Mouse (Mus musculus): ENCODE data around the gene 4930470P17Rik. TPM values are rescaled to one million over a fixed set of nuclear protein-coding genes. Genes with fewer than 3 reads are reported as not detected.

4930470P17Rik gene
- total RNA-seq, 2 experiments from 2014 or later, result not detected

DNA sequence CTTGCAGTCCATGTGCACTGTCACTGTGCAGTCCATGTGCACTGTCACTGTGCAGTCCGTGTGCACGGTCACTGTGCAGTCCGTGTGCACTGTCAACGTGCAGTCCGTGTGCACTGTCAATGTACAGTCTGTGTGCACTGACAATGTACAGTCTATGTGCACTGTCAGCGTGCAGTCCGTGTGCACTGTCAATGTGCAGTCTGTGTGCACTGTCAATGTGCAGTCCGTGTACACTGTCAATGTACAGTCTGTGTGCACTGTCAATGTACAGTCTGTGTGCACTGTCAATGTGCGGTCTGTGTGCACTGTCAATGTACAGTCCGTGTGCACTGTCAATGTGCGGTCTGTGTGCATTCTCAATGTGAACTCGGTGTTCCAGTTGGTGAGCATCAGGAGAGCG, 17.1 kb downstream of the 4930470P17Rik start:
- ATAC-seq (replicated peaks; ENCODE audit: poor library complexity), result no peak

DNA sequence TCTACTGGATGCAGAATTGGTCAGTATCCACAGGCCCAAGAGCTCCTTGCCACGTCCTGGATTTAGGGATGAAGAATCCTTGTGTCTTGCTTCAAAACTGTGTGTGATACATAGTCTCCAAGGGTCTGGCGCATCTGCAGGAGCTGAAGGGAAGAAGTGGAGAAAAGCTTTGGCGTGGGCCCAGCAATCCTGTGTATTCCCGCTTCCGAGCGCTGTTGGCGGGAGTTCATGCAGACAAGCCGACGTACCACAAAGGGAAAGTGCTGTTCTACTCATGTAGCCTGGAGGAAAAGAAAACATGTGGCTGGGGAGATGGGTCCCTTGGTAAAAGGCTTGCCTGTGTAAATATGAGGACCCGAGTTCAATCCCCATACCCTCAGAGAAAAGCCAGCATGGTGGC, 22.3 kb downstream of the 4930470P17Rik start:
- no peak for ATAC-seq (replicated peaks; ENCODE audit: poor library complexity)

DNA sequence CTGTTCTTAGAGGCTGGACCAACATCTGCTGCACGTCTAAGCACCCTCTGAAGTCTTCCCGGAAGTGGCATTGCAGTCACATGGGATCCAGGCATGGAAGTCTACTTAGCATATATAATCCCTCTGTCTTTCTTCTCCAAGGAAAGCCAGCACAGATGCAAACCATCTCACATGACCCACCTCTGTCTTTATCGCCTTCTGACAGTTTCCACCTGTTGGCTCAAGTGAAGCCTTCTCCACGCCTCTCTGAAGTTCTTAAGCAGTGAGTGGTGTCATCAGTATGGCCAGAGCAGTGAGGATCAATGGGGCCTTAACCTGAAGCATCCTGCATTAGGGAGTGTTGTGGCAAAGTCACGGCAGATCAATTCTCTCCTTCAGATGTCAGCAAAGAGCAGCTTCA, 23.2 kb downstream of the 4930470P17Rik start:
- ATAC-seq (replicated peaks; ENCODE audit: poor library complexity), result no peak

DNA sequence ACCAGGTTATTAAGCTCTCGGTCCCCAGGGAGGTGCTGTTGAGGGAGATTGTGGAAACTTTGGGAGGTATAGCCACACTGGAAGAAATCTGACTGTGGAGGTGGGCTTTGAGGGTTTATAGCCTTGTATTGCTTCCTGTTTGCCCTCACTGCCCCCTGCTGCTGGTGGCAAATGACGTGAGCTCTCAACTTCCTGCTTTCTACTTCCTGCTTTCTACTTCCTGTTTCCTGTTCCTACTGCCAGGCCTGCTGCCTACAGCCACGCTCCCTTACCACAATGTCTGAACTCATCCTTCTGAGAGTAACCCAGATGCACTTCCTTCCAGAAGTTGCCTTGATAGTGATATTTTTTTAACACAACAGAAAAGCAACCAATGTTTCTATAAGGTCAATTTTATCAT, 24.3 kb downstream of the 4930470P17Rik start:
- peak; percentile 90 for ATAC-seq (replicated peaks; ENCODE audit: poor library complexity)

DNA sequence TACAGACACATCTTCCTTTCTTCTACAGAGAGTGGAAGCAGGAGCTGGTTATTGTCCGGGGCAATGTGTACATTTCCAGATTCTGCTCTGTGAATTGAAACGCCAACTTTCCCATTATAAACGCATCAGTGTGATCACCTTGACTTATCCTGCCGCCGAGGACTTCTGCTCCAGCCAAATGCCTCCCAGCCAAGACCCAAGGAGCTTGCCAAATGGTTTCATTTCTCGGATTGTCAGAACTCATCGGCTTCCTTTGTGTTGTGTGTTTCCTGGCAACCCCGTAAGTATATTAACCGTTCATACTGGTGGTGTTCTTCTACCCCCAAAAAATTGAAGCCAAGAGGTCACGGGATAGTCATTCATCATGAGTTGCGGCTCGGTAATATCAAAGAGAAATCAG, 25.7 kb downstream of the 4930470P17Rik start:
- no peak for ATAC-seq (replicated peaks; ENCODE audit: poor library complexity)

DNA sequence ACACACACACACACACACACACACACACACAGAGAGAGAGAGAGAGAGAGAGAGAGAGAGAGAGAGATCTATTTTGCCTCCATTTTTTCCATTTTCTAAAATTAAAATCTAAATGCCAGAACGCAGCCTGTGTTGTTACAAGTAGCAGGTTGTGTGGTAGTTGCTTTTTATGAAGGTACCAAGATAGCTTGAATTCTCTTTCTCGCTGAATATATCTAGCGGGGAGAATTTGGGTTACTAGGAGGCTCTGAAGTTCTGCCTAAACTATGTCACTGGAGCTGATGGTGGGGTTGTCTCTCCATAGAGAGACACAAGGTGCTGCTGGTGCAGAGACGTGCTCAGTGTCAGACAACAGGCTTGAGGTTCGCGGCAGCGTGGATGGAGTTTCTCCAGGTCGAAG, 36.8 kb downstream of the 4930470P17Rik start:
- no peak for ATAC-seq (replicated peaks; ENCODE audit: poor library complexity)

DNA sequence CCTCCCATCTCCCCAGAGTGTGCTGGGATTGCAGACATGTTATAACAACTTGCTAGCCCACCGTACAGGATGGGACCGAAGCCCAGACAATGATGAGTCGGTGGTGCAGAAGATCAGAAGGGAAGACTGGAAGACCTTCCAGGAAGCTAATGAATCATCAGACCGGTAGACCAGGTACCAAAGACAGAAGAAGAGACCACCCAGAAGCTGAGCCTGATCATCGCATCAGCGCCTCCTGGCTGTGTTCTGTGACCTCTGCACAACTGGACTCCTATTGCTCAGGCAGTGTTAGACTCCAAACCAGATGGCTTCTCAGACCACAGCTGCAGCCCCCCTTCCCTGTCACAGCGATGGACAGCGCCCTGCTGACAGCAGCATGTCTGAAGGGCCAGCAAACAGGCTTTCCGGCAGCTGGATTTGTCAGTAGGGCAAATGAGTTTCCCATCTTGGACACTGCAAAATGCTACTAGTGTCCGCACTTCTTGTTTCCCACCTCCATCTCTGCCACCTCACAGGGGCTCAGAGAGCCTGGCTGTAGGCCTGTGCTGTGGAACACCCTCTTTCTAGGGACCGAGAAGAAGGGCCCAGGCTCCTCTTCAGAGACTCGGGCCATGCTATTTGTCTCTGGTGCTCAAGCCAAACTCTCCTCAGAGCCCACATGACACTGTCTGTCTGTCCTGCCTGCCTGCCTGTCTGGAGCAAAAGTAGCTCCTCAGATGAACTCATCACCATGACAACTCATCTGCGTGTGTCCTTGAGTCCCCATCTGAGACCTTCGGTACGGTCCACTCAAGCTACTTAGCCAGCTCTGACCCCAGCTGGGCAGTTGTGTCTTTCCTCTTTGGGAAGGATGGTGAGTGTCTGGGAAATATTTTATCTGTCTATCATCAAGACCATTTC, 37.6 kb downstream of the 4930470P17Rik start:
- no peak for ATAC-seq (replicated peaks; ENCODE audit: poor library complexity)

DNA sequence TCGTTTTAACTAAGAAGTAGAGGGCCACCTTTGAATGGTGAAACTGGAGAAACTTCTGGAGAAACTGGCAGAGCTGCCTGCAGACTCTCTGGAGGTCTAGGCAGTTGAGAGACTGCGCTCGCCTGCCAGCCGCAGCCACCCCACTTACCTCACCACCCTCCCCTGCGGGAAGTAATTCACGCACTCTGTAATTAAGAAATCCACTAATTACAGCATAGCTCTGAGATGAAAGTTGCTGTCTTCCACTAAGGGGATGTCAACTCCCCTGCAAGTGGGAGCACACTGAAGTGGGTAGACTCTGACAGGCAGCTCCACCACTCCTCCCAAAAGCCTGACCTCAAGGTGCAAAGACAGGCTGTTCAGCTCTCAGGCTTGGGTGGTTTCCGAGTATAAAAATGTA, 49.7 kb downstream of the 4930470P17Rik start:
- ATAC-seq (replicated peaks; ENCODE audit: poor library complexity), result no peak

DNA sequence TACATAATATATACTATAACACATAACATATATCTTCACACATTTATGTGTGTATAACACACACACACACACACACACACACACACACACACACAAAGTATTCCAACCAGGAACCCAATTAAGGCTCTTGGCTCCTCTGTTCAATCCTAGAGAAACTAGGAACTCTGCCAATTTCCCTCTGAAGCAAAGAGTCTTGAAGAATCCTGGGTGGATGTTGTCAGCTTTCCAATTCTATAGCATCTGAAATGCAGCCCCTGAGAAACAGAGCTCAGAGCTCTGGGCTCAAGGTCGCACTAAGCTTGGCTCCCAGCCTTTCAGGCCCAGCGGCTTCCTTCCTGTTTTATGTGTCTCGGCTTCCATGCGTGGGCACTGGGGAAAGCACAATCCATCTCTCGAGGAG, 51.6 kb downstream of the 4930470P17Rik start:
- ATAC-seq (replicated peaks; ENCODE audit: poor library complexity), result no peak

DNA sequence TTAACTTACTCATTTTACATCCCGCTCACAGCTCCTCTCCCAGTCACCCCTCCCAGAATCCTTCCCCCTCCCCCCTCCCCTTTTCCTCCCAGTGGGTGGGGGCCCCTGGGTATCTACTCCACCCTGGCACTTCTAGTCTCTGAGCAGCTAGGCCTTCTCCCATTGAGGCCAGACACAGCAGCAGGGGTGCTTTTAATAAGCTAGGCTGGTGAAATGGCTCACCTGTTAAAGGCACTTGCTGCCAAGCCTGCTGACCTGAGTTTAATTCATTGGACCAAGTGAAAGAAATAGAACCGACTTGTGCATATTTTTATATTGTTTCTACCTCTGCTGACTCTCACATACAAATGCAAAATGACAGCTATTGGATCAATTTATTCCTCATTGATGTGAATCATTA, 52.7 kb downstream of the 4930470P17Rik start:
- no peak for ATAC-seq (replicated peaks; ENCODE audit: poor library complexity)

DNA sequence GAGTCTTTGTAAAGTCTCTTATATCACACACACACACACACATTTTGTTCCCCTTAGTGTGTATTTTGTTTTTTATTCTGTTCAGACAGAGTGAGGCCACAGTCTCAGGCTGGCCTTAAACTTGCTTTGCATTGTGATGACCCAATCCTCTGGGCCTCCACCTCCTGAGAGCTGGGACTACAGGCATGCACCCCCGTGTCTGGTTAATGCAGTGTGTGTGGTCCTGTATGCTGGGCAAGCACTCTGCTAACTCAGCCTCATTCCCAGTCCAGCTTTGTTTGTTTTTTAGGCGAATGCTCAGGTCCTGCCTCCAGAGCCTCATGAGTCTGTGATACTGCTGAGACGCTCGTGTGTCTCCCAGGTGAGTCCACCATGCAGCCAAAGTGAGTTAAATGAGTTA, 53.8 kb downstream of the 4930470P17Rik start:
- ATAC-seq (replicated peaks; ENCODE audit: poor library complexity), result no peak

DNA sequence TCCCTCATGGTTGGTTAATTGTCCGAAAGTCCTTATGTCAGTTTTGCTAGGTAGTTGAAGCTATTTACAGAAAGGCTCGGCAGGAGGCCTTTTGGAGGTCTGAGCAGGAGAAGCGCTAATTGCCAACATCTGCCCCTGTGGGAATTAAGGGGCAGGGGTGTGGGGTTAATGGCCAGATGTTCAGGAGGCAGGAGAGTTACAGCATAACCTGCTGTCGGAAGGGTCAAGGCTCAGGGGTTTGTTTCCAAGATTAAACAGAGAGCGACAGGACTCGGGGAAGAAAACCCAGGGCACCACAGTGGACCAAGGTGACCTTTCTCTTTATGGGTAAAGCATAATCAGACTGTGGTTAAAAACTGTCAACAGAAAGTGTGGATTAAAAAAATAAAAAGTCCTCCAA, 54.3 kb downstream of the 4930470P17Rik start:
- ATAC-seq (replicated peaks; ENCODE audit: poor library complexity), result no peak

DNA sequence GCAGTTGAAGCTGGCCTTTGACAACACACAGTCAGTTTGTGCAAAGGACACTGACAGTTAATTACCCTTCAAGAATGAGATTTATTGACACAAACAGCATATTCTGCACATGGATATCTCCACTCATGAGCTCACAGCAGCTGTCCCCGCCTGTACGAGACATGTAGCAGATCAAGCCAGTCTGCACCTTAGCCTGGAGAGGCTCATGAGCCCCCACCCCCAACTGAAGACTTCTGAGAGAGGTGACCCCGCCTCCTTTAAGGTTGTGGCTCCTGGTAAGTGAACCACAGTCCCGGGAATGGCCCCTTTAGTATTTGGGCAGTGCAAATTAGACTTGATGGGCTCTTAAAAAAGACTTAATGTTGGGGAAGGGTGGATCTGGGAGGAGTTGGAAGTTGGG, 56.1 kb downstream of the 4930470P17Rik start:
- no peak for ATAC-seq (replicated peaks; ENCODE audit: poor library complexity)

DNA sequence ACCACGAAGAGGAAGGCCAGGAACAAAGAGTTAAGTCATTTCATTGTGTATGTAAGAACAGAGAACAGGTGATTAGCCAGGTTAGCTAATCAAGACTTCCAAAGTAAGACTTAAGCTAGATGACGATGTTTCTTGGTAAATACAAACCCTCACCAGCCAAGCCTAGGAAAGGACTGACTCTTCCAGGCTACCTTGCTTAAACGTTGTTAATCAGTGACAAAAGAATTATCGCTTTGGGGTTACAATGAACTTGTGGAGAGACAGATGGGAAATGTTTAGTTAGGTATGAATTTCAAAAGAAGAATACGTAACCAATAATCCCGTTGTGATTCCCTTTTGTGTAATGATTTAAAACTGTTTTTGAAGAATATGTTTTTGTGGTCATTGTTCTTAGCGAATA, 56.9 kb downstream of the 4930470P17Rik start:
- ATAC-seq (replicated peaks; ENCODE audit: poor library complexity), result no peak

DNA sequence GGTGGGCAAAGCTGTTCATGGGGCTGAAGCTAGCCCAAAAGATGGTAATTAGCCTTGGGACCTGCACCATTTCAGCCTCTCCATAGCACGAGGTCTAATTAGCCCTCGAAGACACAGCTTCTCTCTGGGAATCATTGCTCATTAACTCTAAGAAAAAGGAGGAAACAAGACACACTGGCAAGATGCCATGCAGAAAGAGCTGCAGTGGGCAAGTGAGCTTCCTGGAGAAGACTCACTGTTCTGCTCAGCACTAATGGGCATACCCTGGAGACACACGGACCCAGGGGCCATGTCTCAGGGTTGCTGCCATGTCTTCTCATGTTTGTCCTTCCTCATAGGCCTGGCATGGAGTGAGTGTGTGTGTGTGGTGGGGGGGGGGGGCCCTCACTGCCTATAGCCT, 57.7 kb downstream of the 4930470P17Rik start:
- ATAC-seq (replicated peaks; ENCODE audit: poor library complexity), result no peak

DNA sequence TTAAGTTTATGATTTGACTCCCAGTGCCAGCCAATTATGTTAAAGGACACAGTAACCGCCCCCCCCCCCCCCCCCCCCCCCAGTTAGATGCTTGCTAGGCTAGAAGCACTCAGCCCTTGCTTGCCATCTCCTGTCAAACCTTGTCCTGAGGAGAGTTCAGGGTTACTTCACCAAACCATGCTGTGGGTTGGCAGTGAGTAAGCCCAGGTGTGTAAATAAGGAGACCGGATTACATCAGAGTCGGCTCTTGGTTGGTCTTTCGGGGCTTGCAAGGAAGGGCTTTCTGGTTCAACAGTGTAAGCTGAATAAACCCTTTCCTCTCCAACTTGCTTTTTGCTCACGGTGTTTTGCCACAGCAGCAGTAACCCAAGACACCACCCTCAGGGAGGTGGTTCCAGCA, 58.2 kb downstream of the 4930470P17Rik start:
- no peak for ATAC-seq (replicated peaks; ENCODE audit: poor library complexity)

DNA sequence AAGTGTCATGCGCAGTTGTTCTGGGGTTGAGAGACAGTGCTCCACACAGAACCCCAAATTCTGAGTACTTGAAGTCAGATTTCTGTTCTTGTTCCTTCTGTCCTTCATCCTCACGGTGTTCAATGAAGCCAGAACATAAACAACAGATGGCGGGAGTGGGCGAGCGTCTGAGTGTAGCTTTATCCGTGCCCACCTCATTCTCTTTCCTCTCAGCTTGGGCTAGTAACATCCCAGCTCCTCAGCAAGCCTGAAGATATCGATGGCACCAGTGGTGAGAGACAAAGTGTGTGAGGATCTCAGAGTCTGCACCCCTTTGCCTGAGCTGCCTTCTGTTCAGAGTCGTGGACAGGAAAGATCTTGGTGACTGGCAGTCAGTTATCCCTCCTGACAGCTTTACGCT, 62.6 kb downstream of the 4930470P17Rik start:
- no peak for ATAC-seq (replicated peaks; ENCODE audit: poor library complexity)

DNA sequence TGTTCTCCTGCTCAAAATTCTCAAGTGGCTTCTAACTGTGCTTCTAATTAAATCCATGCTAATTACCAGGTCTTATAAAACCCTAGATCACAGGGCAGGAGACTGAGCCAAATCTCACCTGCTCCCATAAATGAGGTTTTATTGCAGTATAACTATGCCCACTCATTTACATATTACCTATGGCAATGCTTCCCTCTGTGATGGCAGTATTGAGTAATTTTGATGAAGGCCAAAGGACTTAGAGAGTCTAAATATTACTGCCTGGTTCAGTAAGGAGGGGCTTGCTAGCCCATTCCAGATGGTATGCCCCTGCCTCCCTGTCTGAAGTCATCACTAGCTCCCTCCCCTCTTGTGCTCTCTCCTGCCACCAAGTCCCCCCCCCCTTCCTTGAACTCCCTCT, 66.0 kb downstream of the 4930470P17Rik start:
- ATAC-seq (replicated peaks; ENCODE audit: poor library complexity), result no peak

DNA sequence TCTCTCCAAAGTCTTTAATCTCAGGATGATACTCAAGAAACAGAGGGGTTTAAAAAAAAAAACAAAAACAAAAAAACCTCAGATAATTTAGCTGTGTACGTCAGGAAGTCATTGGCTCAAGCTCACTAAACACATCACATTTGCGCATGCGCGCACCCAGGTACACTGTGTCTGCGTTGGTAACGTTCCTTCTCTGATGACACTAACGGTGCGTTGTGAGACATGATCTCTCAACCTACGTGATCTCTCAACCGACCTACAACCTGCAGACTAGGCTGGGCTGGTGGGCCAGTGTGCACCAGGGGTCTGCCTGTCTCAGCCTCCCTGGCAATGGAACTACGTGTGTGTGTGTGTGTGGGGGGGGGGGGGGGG, 67.0 kb downstream of the 4930470P17Rik start:
- ATAC-seq (replicated peaks; ENCODE audit: poor library complexity), result no peak

DNA sequence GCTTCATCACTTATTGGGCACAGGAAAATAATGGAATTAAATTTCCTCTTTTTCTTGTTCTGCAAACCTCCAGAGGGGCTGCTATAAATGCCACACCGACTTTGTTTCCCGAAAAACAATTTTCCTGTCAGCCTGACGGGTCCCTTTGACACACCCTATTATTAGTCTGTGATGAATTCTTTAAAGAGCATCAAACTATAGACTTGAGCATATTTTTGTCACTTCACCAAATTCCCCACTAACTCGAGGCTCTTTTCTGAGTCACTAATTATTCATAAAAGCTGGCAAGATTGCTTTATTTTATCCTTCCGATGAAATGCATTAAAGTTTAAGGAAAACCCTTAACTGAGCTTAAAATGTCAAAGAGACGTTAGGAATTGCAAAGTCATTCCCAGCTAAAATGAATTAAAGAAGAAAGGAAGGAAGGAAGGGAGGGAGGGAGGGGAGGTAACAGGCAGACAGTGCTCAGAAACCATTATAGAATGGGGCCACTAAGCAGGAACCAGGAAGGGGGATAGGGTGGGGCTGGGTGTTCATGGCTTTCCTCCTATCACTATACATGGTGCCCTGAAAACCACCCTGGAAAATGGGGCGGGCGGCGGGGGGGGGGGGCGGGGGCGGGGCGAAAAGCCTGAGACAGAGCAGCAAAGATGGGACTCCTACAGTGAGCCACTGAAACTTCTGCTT, 67.6 kb downstream of the 4930470P17Rik start:
- no peak for ATAC-seq (replicated peaks; ENCODE audit: poor library complexity)

DNA sequence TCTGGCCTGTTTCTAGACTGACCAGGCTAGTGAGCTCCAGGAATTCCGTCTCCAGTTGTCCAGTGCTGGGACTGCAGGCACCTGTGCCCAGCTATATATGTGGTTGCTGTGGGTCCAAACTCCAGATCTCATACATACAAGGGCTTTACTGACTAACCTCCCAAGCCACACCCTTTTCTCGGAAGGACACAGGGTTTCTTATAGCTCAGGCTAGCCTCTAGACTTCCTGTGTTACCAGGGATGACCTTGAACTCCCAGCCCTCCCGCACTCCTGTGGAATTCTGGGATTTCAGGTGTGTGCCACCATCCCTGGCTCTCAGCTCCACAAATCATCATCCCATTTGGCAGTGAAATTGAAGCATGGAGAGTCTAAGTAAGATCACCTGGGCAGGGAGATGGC, 71.6 kb downstream of the 4930470P17Rik start:
- no peak for ATAC-seq (replicated peaks; ENCODE audit: poor library complexity)

DNA sequence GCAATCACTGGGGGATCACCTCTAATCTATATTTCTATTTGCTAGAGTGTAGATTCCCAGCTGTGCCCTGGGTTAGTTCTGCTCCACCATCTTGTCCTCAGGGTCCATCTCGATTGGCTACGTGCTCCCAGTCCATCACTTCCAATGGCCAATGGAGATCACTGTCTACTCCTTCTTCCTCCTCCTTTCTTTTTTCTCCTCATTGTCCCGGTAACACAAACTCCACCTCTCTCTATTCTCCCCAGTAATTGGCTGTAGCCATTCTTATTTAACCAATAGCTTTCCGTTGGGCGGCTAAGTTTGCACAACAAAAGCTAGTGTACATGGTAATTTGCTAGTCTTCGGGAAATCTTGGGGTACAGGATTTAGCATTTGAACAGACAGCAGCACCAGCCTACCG, 72.1 kb downstream of the 4930470P17Rik start:
- ATAC-seq (replicated peaks; ENCODE audit: poor library complexity), result no peak
